In genomic region chr15:93288321-93288720, GRCm38 (mm10) we compare ENCODE assay signal across 18 mouse cellular contexts.
"Had no signal": no experiment of that assay in that cellular context is flagged by ENCODE, and none has a peak within 500 bp of the region (broad histone marks: within the 10 kb centered on the region; RNA-seq: fewer than 3 reads in every experiment).

No protein-coding gene starts in this region.

- H3K36me3 ChIP-seq: midbrain, embryonic 15.5 days had no signal

- H3K27ac ChIP-seq: limb, embryonic 12.5 days; limb, embryonic 15.5 days; liver, embryonic 12.5 days; midbrain, embryonic 12.5 days; midbrain, embryonic 15.5 days; neural tube, embryonic 13.5 days; stomach, embryonic 15.5 days had no signal

- H3K27me3 ChIP-seq: limb, embryonic 12.5 days; limb, embryonic 15.5 days; liver, embryonic 12.5 days; midbrain, embryonic 12.5 days; midbrain, embryonic 15.5 days; neural tube, embryonic 13.5 days; stomach, embryonic 15.5 days had no signal

- H3K4me2 ChIP-seq: limb, embryonic 12.5 days; limb, embryonic 15.5 days; liver, embryonic 12.5 days; midbrain, embryonic 12.5 days; midbrain, embryonic 15.5 days; neural tube, embryonic 13.5 days; stomach, embryonic 15.5 days had no signal

- H3K4me3 ChIP-seq: limb, embryonic 12.5 days; limb, embryonic 15.5 days; liver, embryonic 12.5 days; midbrain, embryonic 12.5 days; midbrain, embryonic 15.5 days; neural tube, embryonic 13.5 days; stomach, embryonic 15.5 days had no signal

- H3K4me1 ChIP-seq: limb, embryonic 15.5 days; midbrain, embryonic 12.5 days; midbrain, embryonic 15.5 days; stomach, embryonic 15.5 days had no signal

- H3K9me3 ChIP-seq: limb, embryonic 12.5 days; limb, embryonic 15.5 days; liver, embryonic 12.5 days; midbrain, embryonic 12.5 days; midbrain, embryonic 15.5 days; neural tube, embryonic 13.5 days; stomach, embryonic 15.5 days had no signal

- H3K9ac ChIP-seq: limb, embryonic 12.5 days; limb, embryonic 15.5 days; liver, embryonic 12.5 days; midbrain, embryonic 12.5 days; midbrain, embryonic 15.5 days; neural tube, embryonic 13.5 days; stomach, embryonic 15.5 days had no signal

- ATAC-seq: liver, embryonic 12.5 days; midbrain, embryonic 15.5 days had no signal

- DNase-seq: kidney, adult 18-20 months; kidney, adult 9 months; kidney, postnatal 36 days; left cerebral cortex, postnatal 4 days; lung, adult 2 months; lung, postnatal 14 days; retina, postnatal 1 day; right cerebral cortex, postnatal 25 days; spleen, adult 18-20 months; thymus, adult 18-20 months; thymus, postnatal 36 days had no signal
